Mouse (Mus musculus): Measurements from ENCODE around the gene Gbf1.

Gbf1 gene

GRCm38 (mm10) chr19:46328081-46329030 lies 176.0 kb downstream of the Gbf1 start, which contains the start of gene Fbxl15:
Gene Fbxl15 (plus strand): TSS chr19:46328184.
- CTCF ChIA-PET = interaction anchor here (0.5 to 1.8 kb wide), 7 partner anchors 9 to 538 kb away, joined by 3 to 6 read pairs (median 4); no protein-coding TSS in a partner anchor

- CTCF ChIA-PET = interaction anchor here (0.5 to 1.8 kb wide), 6 partner anchors 9 to 255 kb away, joined by 3 to 6 read pairs (median 4); partner anchors contain the start of gene Cuedc2
Measured at GRCm38 (mm10) chr19:46329031-46329641, 176.8 kb downstream of the Gbf1 start.

DNA sequence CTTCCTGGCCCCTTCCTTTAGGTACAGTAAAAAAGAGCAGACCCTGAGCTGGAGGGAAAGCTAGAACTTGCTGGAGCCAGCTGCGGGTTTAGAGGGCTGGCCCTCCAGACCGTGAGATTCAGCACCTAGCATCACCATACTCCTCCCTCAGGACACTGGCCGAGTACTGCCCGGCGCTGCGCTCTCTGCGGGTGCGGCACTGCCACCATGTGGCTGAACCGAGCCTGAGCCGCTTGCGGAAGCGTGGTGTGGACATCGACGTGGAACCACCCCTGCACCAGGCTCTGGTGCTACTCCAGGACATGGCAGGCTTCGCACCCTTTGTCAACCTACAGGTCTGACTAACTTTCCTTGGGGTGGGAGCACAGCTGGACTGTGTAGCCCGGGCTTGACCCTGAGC lies 177.6 kb downstream of the Gbf1 start:
- CTCF ChIA-PET = interaction anchor here (1.5 to 1.8 kb wide), 3 partner anchors 8 to 25 kb away, joined by 3 to 6 read pairs (median 6); partner anchors contain the start of gene Cuedc2

GRCm38 (mm10) chr19:46330696-46331095 lies 178.4 kb downstream of the Gbf1 start:
- CTCF ChIA-PET = no interaction called here

GRCm38 (mm10) chr19:46331326-46331725 lies 179.0 kb downstream of the Gbf1 start:
- CTCF ChIA-PET = no interaction called here

GRCm38 (mm10) chr19:46331936-46332335 lies 179.6 kb downstream of the Gbf1 start:
- CTCF ChIA-PET = no interaction called here

GRCm38 (mm10) chr19:46332721-46333339 lies 180.5 kb downstream of the Gbf1 start:
- CTCF ChIA-PET = no interaction called here

GRCm38 (mm10) chr19:46333906-46334305 lies 181.6 kb downstream of the Gbf1 start:
- CTCF ChIA-PET = no interaction called here
